Mouse (Mus musculus): ENCODE data around the gene Cbll1. TPM values are rescaled to one million over a fixed set of nuclear protein-coding genes. Genes with fewer than 3 reads are reported as not detected.

Cbll1 gene
- polyA plus RNA-seq, 1 experiment from 2014 or later = 18.5 TPM

Other genes with a start within 250 kb of the Cbll1 start
- 84.2 and 93.9 TPM in 2 replicates for gene Lamb1, start 234.4 kb downstream of the Cbll1 start, polyA plus RNA-seq (2014; fragmentation: Nextera tagmentation; extraction: Ambion mirVana)
- gene Dld, start 148.2 kb downstream of the Cbll1 start, polyA plus RNA-seq (2014; fragmentation: Nextera tagmentation; extraction: Ambion mirVana) = 127 and 138 TPM in 2 replicates
- gene Slc26a3, start 108.7 kb downstream of the Cbll1 start, polyA plus RNA-seq (2014; fragmentation: Nextera tagmentation; extraction: Ambion mirVana) = 0.07 TPM in 1 of 2 replicates, not detected in the other
- 0.67 and 1.1 TPM in 2 replicates for gene Slc26a4, start 60.4 kb upstream of the Cbll1 start, polyA plus RNA-seq (2014; fragmentation: Nextera tagmentation; extraction: Ambion mirVana)
- 28.4 and 36.0 TPM in 2 replicates for gene Bcap29, start 135.0 kb upstream of the Cbll1 start, polyA plus RNA-seq (2014; fragmentation: Nextera tagmentation; extraction: Ambion mirVana)
- gene Dus4l, start 155.2 kb upstream of the Cbll1 start, polyA plus RNA-seq (2014; fragmentation: Nextera tagmentation; extraction: Ambion mirVana) = 8.9 and 9.3 TPM in 2 replicates
- 32.4 and 34.0 TPM in 2 replicates for gene Cog5, start 155.3 kb upstream of the Cbll1 start, polyA plus RNA-seq (2014; fragmentation: Nextera tagmentation; extraction: Ambion mirVana)
- gene Gpr22, start 214.3 kb upstream of the Cbll1 start, polyA plus RNA-seq (2014; fragmentation: Nextera tagmentation; extraction: Ambion mirVana) = 0.88 and 1.2 TPM in 2 replicates